ENCODE assay signal across 22 mouse cellular contexts in genomic region chr19:10811471-10811870, GRCm38 (mm10). TPM values are rescaled to one million over a fixed set of nuclear protein-coding genes. Genes with fewer than 3 reads are reported as not detected.
DNase-seq lines count a peak whose midpoint lies in the region; ATAC-seq lines count a peak whose summit lies in the region.
"Had no signal": no experiment of that assay in that cellular context is flagged by ENCODE, and none has a peak within 500 bp of the region (broad histone marks: within the 10 kb centered on the region; RNA-seq: fewer than 3 reads in every experiment).

No protein-coding gene starts in this region.

- H3K27me3 ChIP-seq in midbrain, embryonic 14.5 days (ENCODE audit: control insufficient read depth, insufficient read depth, low read length), result no peaks in the 10 kb centered on the region
- H3K27me3 ChIP-seq in hindbrain, embryonic 11.5 days (ENCODE audit: control insufficient read depth, insufficient read depth, low read length), result no peaks in the 10 kb centered on the region
- H3K27me3 ChIP-seq: embryonic facial prominence, embryonic 12.5 days; forebrain, embryonic 13.5 days; forebrain, embryonic 15.5 days had no signal

- no peak overlapping the region for H3K4me2 ChIP-seq in midbrain, embryonic 14.5 days (ENCODE audit: low read length)
- no peak overlapping the region for H3K4me2 ChIP-seq in hindbrain, embryonic 11.5 days (replicated peaks; ENCODE audit: low read depth, low read length)
- H3K4me2 ChIP-seq: embryonic facial prominence, embryonic 12.5 days; forebrain, embryonic 13.5 days; forebrain, embryonic 15.5 days had no signal

- H3K4me3 ChIP-seq in midbrain, embryonic 14.5 days (replicated peaks; ENCODE audit: low read depth, low read length), result no peak overlapping the region
- H3K4me3 ChIP-seq in hindbrain, embryonic 11.5 days (ENCODE audit: low read depth, low read length), result no peak overlapping the region
- H3K4me3 ChIP-seq: embryonic facial prominence, embryonic 10.5 days; embryonic facial prominence, embryonic 12.5 days; forebrain, embryonic 13.5 days; forebrain, embryonic 15.5 days had no signal

- H3K36me3 ChIP-seq in midbrain, embryonic 14.5 days (ENCODE audit: control insufficient read depth, insufficient read depth, low read length), result no peaks in the 10 kb centered on the region
- H3K36me3 ChIP-seq in hindbrain, embryonic 11.5 days (ENCODE audit: control insufficient read depth, insufficient read depth, low read length), result no peaks in the 10 kb centered on the region
- H3K36me3 ChIP-seq: embryonic facial prominence, embryonic 10.5 days; embryonic facial prominence, embryonic 12.5 days; forebrain, embryonic 15.5 days had no signal

- intact Hi-C loops in left cerebral cortex, postnatal 25 days (cut with DNase I), result loop anchor here (5.0 kb wide), 1 partner anchor 99 kb away; no protein-coding TSS in a partner anchor

- ATAC-seq in CD4-positive, CD25-positive, alpha-beta regulatory T cell, adult 4 months, result peak; percentile 22
- ATAC-seq in midbrain, embryonic 14.5 days (ENCODE audit: low FRiP score, low TSS enrichment), result no peak
- no peak for ATAC-seq in hindbrain, embryonic 11.5 days (ENCODE audit: low FRiP score)
- ATAC-seq: forebrain, embryonic 13.5 days; forebrain, embryonic 15.5 days; forebrain, postnatal 0 days had no signal

- H3K27ac ChIP-seq in midbrain, embryonic 14.5 days (replicated peaks; ENCODE audit: low read depth, low read length), result no peak overlapping the region
- H3K27ac ChIP-seq in hindbrain, embryonic 11.5 days (ENCODE audit: low read depth, low read length), result no peak overlapping the region
- H3K27ac ChIP-seq: embryonic facial prominence, embryonic 10.5 days; embryonic facial prominence, embryonic 12.5 days; forebrain, embryonic 13.5 days; forebrain, embryonic 15.5 days had no signal

- no peak overlapping the region for H3K9ac ChIP-seq in midbrain, embryonic 14.5 days (replicated peaks; ENCODE audit: low read length)
- H3K9ac ChIP-seq in hindbrain, embryonic 11.5 days (ENCODE audit: low read depth, low read length), result no peak overlapping the region
- H3K9ac ChIP-seq: embryonic facial prominence, embryonic 12.5 days; forebrain, embryonic 13.5 days; forebrain, embryonic 15.5 days; forebrain, postnatal 0 days had no signal

- DNase-seq in MEL-GATA-1-ER (ENCODE audit: extremely low read depth, low read depth), result peak; percentile 2
- peak; percentile 54 for DNase-seq in naive thymus-derived CD4-positive, alpha-beta T cell, adult 2 months (ENCODE audit: low read depth)
- DNase-seq in left cerebral cortex, postnatal 25 days (ENCODE audit: low spot score in 2 of 2), result no peak
- DNase-seq in midbrain, embryonic 14.5 days, result no peak
- DNase-seq in hindbrain, embryonic 11.5 days (ENCODE audit: low spot score), result no peak
- DNase-seq: adrenal gland, adult 2 months; adrenal gland, postnatal 10 days; adrenal gland, postnatal 25 days; cerebellum, adult 11 months; cerebellum, adult 18-20 months; cerebellum, adult 8-10 months; cerebellum, postnatal 10 days; cerebellum, postnatal 25 days; forebrain, postnatal 0 days had no signal

- H3K4me1 ChIP-seq in midbrain, embryonic 14.5 days (ENCODE audit: control insufficient read depth, insufficient read depth, low read length), result peaks cover 3% of the 10 kb centered on the region; the same call in 1 of the 2 replicates
- no peaks in the 10 kb centered on the region for H3K4me1 ChIP-seq in hindbrain, embryonic 11.5 days (replicated peaks; ENCODE audit: control insufficient read depth, insufficient read depth, low read length)
- H3K4me1 ChIP-seq: embryonic facial prominence, embryonic 10.5 days; embryonic facial prominence, embryonic 12.5 days had no signal

- 91% methylated on average over 6 of the region's 6 CpGs for WGBS in midbrain, embryonic 14.5 days
- WGBS in hindbrain, embryonic 11.5 days, result 90% methylated on average over 6 of the region's 6 CpGs

- H3K9me3 ChIP-seq in midbrain, embryonic 14.5 days (ENCODE audit: control insufficient read depth, low read length), result no peaks in the 10 kb centered on the region
- no peaks in the 10 kb centered on the region for H3K9me3 ChIP-seq in hindbrain, embryonic 11.5 days (ENCODE audit: control insufficient read depth, low read length)
- H3K9me3 ChIP-seq: embryonic facial prominence, embryonic 10.5 days; embryonic facial prominence, embryonic 12.5 days; forebrain, embryonic 13.5 days; forebrain, embryonic 15.5 days had no signal

RNA-seq across cellular contexts. Expression of gene Cd6, which starts 18.4 kb away (rescaled TPM):
- 100 to 1,000 TPM; 464 to 904 TPM for polyA plus RNA-seq in CD4-positive, CD25-positive, alpha-beta regulatory T cell, adult 4 months (2017; shearing (Covaris generic))
- 1 to 10 TPM; 1.9 to 3.3 TPM for total RNA-seq in left cerebral cortex, postnatal 25 days (2021)
- not detected in 2 replicates for polyA plus RNA-seq in midbrain, embryonic 14.5 days (2014; fragmentation: Nextera tagmentation; extraction: Ambion mirVana)
- not detected in 2 replicates for polyA plus RNA-seq in hindbrain, embryonic 11.5 days (2014; fragmentation: Nextera tagmentation; extraction: Ambion mirVana)
- total RNA-seq: adrenal gland, adult 2 months; adrenal gland, postnatal 25 days; forebrain, postnatal 0 days had no signal
- polyA plus RNA-seq: brain, embryonic 14.5 days; embryonic facial prominence, embryonic 12.5 days; embryonic facial prominence, embryonic 14.5 days; forebrain, embryonic 11.5 days; forebrain, embryonic 13.5 days; forebrain, embryonic 15.5 days had no signal

RNA-seq across cellular contexts. Expression of gene Slc15a3, which starts 28.1 kb away (rescaled TPM):
- polyA plus RNA-seq in CD4-positive, CD25-positive, alpha-beta regulatory T cell, adult 4 months (2017; shearing (Covaris generic)), result 1 to 10 TPM; 2.0 to 4.2 TPM
- 1 to 10 TPM; 1.9 to 2.0 TPM for total RNA-seq in left cerebral cortex, postnatal 25 days (2021)
- polyA plus RNA-seq in midbrain, embryonic 14.5 days (2014; fragmentation: Nextera tagmentation; extraction: Ambion mirVana), result 0.20 and 0.54 TPM in 2 replicates
- polyA plus RNA-seq in hindbrain, embryonic 11.5 days (2014; fragmentation: Nextera tagmentation; extraction: Ambion mirVana), result 0.13 and 0.37 TPM in 2 replicates

RNA-seq across cellular contexts. Expression of gene Tmem132a, which starts 58.3 kb away (rescaled TPM):
- polyA plus RNA-seq in CD4-positive, CD25-positive, alpha-beta regulatory T cell, adult 4 months (2017; shearing (Covaris generic)), result under 1 TPM in 1 of 2 experiments, not detected in 1; 0.39 TPM
- 100 to 1,000 TPM; 307 to 334 TPM for total RNA-seq in left cerebral cortex, postnatal 25 days (2021)
- polyA plus RNA-seq in midbrain, embryonic 14.5 days (2014; fragmentation: Nextera tagmentation; extraction: Ambion mirVana), result 183 and 191 TPM in 2 replicates
- polyA plus RNA-seq in hindbrain, embryonic 11.5 days (2014; fragmentation: Nextera tagmentation; extraction: Ambion mirVana), result 56.2 and 61.3 TPM in 2 replicates

Comparison
In these comparisons a context has a peak if more than half of its experiments do, and no peak if none do; other contexts are left out.
1. DNase-seq: peak in MEL-GATA-1-ER (single experiment) and naive thymus-derived CD4-positive, alpha-beta T cell, adult 2 months (single experiment); none in left cerebral cortex, postnatal 25 days (0 of 2), midbrain, embryonic 14.5 days (single experiment) and hindbrain, embryonic 11.5 days (single experiment).
2. RNA of gene Cd6, which starts 18.4 kb away (polyA plus RNA-seq): 464 to 904 TPM in CD4-positive, CD25-positive, alpha-beta regulatory T cell, adult 4 months; not detected in midbrain, embryonic 14.5 days and not detected in hindbrain, embryonic 11.5 days; every median in the first group is over 100 times any median in the second.
3. RNA of gene Tmem132a, which starts 58.3 kb away (polyA plus RNA-seq): 183 to 191 TPM in midbrain, embryonic 14.5 days and 56.2 to 61.3 TPM in hindbrain, embryonic 11.5 days; 0.39 TPM in CD4-positive, CD25-positive, alpha-beta regulatory T cell, adult 4 months; every median in the first group is over 10 times any median in the second.